Mouse (Mus musculus) spleen, postnatal 36 days (tissue): Measurements from ENCODE around the gene Hyou1.
"Not testable (repeated sequence)": the region's sequence is repeated elsewhere in the genome, so short reads cannot be mapped to it uniquely, and the experiment has no call there.

Experiments
- DNase-seq, 2 experiments: peaks; one replicate each; pipeline ENCODE4 v3.0.0; 2022; ENCODE audit warnings: low spot score in 2 of 2, mixed read lengths in 1 of 2

Gene Hyou1

DNA sequence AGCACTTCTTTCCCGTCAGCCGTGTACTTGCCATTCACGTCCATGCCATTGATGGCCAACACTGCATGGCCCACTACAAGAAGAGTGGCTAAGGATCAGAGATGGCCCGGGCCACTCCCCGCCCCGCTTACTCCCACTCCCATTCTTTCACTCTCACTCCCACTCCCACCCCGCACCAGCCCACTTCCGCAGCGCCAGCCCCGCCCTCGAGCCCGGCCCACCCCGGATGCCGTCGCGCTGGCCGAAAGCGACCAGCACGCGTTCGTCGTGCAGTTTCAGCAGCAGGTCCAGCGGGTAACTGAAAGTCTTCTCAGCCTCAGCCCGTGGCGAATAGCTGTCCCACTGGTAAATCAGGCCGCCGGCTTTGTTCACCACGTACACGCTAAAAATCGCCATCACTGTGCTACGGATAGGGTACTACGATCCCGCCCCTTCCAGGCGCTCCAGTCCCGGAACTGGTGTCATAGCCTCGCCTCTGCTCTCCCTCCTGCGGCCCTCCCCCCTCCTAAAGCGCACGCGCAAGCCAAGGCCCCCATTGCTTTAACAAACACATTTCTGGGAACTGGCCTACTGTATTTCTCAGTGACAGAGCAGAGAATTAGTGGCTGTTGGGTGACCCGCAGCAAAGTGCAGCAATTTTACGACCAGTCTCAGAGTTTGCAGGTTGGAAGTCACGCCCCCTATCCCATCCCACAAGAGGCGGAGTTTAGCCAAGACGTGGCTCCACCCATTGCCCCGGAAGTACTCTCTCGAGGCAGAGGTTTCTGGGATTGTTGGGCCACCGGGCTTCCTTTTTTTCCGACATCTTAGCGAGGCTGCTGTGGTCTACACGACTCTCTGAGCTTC is 27.8 kb downstream of the Hyou1 start, which contains the start of the genes Rps25 and Trappc4:
TSS of gene Rps25 (plus strand) at position 234 of the 846 bp plus-strand sequence.
TSS of gene Trappc4 (minus strand) at position 695 of the 846 bp plus-strand sequence.
- DNase-seq, result peak; percentile 89 to 91

DNA sequence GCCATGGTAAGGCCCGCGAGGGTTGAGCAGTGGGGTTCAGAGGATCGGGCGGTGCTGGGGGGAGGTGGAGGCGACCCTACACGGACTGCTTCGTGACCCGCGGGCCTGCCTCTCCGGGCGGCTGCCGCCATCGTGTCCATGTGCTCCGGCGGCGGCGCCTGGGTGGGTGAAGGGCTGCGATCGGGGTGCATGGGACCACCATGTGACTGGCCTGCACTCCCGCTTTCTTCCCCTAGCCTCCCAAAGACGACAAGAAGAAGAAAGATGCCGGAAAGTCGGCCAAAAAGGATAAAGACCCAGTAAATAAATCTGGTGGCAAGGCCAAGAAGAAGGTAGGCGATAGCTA is 28.4 kb downstream of the Hyou1 start:
- no peak for DNase-seq

DNA sequence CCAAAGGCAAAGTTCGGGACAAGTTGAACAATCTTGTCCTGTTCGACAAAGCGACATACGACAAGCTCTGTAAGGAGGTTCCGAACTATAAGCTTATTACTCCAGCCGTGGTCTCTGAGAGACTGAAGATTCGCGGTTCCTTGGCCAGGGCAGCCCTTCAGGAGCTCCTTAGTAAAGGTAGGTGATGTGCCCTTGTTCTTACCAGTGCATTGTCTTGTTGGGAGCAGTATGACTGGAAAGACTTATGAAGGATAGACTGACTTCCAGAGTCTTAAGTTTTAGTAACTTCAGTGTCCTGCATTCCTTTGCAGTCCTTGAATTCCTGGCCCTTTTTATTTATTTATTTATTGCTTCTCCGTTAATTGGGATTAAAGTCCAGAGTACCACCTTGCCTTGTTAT is 29.4 kb downstream of the Hyou1 start:
- DNase-seq, result not testable (repeated sequence)

DNA sequence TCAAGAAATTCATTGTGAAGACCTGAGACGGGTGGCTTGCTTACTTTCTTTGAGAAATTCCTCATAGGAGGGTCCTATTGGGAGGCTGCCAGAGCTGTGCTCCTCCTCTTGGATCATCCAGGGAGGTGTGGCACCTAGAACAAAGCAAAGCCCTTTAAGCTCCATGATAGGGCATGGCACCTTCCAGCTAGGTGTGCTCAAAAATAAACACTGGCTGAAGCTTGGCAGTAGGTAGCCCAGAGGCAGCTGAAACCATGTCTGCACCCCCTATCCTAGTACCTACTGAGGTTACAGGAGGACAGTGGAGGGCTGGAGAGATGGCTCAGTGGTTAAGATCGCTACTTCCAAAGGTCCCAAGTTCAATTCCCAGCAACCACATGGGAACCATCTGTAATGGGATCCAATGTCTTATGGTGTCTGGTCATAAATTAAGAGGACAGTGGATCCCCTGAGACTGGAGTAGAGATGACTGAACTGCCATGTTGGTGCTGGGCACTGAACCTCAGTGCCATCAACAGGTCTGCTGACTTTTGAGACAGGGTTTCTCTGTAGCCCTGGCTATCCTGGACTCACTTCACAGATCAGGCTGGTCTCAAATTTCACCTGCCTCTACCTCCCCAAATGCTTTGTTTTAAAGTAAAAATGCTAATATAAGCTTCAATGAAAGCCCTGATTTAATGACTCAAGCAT is 31.5 kb downstream of the Hyou1 start:
- DNase-seq, result no peak

DNA sequence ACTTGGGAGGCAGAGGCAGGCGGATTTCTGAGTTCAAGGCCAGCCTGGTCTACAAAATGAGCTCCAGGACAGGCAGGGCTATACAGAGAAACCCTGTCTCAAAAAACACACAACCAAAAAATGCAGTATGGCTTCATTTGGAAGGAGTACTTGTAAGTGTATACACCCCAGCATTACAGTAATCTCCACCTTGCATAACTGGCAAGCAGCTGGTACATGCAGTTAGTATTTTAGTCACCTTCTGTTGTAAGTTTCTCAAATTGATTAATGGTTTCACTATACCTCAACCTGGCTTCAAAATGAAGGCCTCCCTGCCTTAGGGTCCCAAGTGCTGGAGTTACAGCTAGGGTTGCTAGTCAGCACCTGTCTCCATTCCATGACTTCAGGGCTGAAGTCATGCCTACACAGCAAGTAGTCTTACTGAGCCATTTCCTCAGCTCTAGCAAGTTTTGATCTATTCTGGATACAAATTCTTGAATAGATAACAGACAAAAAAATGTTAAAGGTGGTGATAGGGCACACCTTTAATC is 32.4 kb downstream of the Hyou1 start:
- no peak for DNase-seq

DNA sequence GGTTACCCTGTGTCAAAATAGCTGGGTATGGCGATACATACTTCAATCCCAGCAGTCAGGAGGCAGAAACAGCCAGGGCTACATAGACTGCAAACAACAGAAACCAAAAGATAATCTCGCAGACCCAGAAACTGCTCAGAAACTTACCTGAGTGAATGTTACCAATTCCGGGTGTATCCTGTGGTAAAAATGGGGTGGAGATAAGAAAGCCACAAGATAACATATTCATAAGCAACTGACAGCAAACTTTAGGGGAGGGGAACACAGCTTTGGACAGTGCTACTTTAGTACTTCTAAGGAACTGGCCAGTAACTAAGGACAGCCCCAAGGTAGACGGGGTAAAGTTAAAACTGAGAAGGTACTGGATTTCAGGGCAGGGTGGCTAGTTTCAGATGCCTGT is 33.0 kb downstream of the Hyou1 start:
- no peak for DNase-seq

DNA sequence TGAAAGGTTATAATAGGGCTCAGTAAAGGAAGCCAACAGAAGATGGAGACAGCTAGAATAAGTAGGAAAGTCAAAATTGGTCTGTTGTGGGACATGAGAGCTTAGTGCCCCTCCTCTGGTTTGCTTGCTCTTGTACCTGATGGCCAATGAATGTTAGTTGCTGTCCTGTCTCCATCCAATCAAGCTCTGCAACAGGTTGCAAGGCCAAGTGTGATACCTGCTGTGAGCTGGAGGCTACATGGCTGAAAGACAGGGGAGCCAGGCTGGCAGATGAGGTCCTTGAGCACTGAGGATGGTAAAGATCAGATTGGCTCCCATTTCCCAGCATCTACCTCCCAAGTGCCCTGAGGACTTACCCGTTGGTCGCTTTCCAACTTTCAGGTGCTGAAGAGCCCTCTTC is 33.5 kb downstream of the Hyou1 start:
- no peak for DNase-seq

DNA sequence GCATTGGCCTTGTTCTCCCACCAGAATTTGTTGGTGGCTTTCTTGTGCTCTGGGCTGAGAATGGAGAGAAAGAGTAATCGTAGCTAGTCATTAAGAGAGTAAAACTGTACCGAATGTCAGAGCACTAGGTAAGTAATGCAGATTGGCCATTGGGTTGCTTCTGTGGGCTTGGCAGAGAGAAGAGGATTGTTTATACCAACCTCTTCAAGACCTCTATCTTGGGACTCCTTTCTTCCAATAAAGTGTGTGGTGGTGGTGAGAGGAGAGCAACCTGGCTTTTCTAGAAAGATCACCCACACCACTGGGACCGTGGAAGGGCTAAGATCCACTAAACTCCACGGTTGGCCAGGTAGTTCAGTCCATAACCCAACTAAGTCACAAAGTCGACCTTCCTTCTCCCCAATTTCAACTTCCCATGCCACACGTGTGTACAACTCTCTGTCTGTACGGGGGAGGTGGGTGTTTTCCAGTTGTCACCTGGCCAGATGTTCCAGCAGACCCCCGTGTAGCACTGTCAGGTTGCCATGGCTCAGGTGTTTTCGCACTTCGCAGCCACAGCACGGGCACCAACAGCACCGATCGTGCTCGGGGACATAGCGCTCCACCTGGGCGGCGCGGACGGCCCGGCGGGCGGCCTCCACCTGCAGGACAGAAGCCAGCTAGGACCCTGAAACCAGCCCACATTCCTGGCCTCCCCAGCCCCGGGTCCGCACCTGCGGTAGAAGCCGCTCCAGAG is 38.0 kb downstream of the Hyou1 start:
- no peak for DNase-seq

DNA sequence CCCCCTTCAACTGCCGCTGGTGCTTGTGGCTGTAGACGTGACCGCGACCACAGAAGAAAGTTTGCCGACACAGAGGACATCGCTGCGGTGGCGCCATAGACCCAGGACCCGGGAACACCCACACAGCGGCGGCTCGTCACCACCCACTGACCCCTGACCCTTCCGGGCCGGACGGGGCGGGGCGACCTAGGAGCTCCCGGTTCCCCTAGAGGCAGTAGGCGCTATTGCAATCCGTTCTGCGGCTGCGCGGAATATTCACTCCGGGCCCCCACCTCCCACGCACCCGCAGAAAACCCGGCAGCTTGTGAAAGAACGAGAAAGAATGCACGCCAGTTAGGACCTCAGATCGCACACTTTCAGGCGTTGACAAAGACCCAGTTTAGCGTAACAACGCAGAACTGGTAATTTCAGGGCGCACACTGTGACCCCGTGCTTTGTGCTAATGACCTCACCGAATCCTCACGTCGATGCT is 38.6 kb downstream of the Hyou1 start:
- DNase-seq, result peak; percentile 90 to 93

DNA sequence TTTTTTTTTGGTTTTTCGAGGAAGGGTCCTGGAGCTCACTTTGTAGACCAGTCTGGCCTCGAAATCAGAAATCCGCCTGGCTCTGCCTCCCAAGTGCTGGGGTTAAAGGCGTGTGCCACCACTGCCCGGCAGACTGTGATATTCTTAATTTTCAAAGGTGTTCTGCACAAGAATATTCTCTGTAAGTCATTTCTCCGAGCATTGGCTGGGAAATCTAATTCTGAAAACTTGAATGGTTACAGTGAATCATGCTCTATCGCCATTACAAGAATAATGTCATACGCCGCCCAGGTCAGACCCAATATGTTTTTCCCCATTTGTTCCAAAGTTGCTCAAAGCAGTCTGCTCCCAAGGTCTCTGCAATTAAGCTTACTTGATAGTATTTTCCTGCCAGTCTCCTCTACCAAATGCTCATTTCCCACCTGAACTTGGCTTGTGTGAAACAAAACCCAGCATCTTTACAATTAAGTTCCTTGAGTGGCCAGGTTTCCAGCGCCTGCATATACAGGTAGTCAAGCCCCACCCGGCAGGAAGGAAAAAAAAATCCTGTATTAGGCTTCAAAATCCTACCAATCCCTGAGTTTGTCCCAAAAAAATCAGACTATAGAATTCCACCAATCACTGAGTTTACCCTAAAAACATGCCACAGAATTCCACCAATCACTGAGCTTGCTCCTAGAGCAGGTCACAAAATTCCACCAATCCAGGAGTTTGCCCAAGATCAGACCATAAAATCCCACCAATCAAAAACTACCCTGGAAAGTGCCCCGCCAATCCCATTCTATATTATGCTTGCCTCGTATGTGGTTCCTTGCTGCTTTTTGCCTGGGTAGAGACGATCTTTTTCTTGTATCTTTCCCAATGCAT is 39.5 kb downstream of the Hyou1 start, which contains the start of gene Ccdc84:
TSS of gene Ccdc84 (minus strand) at position 51 of the 867 bp plus-strand sequence.
- DNase-seq, result no peak

DNA sequence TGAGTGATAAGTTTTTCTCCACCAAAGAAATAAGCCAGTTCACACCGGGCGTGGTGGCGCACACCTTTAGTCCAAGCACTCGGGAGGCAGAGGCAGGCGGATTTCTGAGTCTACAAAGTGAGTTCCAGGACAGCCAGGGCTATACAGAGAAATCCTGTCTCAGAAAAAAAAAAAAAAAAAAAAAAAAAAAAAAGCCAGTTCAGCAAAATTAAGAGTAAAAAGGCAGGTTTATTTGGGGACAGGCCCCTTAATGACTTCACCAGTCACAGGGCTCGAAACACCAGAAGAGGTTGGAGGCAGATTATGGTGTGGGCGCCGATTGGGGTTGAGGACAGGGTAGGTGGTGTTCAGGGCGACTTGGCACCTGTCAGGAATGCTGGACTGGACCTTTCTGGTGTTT is 40.4 kb downstream of the Hyou1 start:
- not testable (repeated sequence) for DNase-seq

DNA sequence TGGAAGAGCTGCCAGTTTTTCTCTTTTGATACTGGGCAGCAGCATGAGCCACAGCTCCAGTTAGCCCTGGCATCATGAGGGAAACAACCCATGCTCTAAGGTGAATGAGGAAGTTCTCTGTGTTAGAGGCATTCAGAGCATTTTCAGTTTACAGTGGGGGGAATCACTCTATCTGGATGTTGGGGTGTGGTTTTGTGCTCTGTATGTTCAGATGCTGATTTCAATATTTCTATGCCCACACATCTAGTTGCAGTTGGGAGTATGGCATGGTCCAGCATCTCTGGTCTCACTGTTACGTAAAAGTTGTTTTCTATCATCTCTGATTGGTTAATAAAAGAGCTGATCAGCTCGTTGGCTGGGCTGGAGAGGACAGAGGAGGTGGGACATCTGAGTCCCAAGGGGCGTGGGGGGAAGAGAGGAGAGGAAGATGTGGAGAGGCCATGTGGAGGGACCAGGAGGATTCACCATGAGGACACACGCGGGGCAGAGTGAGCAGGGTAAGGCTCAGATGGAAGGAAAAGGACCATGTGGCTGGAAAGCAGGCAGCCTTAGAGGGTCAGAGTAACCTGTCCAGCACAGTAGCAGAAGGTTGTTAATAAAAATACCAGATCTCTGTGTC is 41.1 kb downstream of the Hyou1 start:
- no peak for DNase-seq

DNA sequence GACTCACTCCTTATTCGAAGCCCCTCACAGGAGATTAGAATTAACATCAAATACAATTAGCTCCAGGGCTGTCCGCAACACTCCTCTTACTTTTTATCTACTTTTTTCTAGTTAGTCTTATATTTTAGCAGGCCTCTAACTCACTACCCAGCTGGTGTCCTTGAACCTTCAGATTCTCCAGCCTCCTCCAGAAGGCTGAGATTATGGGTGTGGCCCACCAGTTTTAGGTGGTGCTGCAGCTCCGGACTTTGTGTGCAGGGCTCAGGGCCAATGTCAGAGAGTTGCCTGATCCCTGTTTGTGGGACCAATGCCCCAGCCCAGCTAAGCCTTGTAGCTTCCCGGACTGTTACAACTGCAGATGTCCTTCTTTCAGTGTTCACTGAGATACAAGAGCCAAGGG is 44.3 kb downstream of the Hyou1 start:
- DNase-seq, result no peak

DNA sequence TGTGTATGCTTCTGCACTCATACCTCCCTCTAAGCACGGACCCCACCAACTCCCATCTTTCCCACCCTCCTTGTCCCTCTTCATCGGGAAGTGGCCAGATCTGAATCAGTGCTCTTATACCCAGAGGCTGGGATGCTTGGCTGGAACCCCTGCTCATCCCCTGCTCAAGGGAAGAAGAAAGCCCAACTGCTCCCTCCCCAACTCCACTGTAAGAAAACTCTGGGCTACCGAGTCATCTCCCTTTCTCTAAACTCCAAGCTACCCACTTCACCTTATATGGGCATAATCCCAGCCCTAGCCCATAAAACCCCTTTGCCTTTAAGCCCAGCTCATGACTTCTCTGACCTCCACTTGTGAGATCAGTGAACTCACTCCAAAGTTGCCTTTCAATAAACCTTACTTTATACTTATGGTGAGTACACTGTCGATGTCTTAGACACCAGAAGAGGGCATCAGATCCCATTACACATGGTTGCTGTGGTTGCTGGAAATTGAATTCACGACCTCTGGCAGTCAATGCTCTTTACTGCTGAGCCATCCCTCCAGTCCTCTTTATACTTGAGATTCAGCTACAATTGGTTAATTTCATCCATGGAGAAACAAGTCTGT is 53.4 kb downstream of the Hyou1 start:
- DNase-seq, result no peak

DNA sequence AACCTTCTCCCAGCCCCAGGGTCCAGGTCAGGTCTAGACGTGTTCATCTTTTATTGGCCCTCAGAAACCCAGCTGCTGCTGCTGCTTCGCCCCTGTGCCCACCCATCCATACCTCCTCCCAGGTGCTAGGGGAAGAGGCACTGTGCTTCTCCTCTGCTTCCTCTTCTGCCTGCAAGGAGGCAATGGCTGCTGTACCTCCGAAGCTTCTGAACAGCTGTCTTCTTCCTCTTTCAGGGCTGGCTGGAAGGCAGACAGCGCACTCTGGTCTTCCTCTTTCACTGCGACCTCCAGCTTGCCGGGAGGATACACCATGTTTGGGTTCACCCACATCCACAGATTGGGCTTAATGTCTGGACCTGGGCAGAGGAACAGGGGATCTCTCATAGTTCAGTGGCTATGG is 56.5 kb downstream of the Hyou1 start:
- peak; percentile 75 to 76 for DNase-seq

DNA sequence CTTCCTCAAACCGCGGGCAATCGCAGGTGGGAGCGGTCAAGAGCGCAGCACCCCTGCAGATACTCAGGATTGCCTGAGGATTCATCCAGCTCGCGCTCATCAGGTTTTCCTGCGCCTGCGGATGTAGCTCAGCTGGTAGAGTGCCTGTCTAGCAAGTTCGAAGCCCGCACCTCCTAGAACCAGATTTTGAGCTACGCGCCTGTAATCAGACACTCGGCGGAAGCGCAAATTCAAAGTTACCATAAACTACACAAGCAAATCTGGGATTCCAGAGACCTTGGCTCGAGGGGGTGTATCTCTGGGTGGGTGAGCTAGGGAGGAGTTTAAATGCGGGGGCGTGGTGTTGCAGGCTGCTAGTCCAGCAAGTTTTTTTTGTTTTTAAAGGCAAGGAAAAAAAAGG is 61.7 kb downstream of the Hyou1 start, which contains the start of gene Foxr1:
TSS of gene Foxr1 (minus strand) at position 176 of the 400 bp plus-strand sequence.
- no peak for DNase-seq
